10 mouse cellular contexts compared by ENCODE assay signal in the genomic region with DNA sequence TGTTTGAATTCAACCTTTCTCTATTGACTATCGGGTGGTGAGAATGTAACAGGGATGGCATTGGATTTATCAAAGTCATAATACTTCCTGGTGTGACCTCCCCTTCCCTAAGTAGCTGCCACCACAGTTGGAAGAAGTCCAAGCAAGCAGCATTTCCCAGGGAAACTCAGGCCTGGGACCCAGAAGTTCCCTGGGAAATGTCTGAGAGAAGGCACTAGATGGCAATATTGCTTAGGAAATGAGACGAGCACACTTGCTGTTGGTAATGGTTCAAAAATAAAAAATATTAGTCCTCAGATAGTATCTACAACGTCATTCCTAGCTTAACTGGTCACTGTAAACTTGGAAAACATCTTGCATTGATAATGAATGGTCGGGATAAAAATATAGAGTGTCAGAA. TPM values are rescaled to one million over a fixed set of nuclear protein-coding genes. Genes with fewer than 3 reads are reported as not detected.
DNase-seq lines count a peak whose midpoint lies in the region; ATAC-seq and TF ChIP-seq lines count a peak whose summit lies in the region.
"Had no signal": no experiment of that assay in that cellular context is flagged by ENCODE, and none has a peak within 500 bp of the region (broad histone marks: within the 10 kb centered on the region; RNA-seq: fewer than 3 reads in every experiment).

No protein-coding gene starts in this region.

- ATAC-seq in forebrain, postnatal 0 days, result peak; percentile 60
- ATAC-seq in forebrain, embryonic 11.5 days (replicated peaks; ENCODE audit: low FRiP score), result no peak
- no peak for ATAC-seq in liver, embryonic 14.5 days (ENCODE audit: insufficient read depth)
- no peak for ATAC-seq in liver, embryonic 11.5 days (replicated peaks; ENCODE audit: low FRiP score)

- peak; percentile 77 for DNase-seq in forebrain, postnatal 0 days
- DNase-seq in forebrain, embryonic 11.5 days (ENCODE audit: low spot score), result no peak
- no peak for DNase-seq in liver, embryonic 14.5 days (ENCODE audit: low read depth in 3 of 3, low spot score in 3 of 3)
- DNase-seq in liver, embryonic 11.5 days (ENCODE audit: low spot score), result no peak
- DNase-seq in fibroblast of lung, adult 2 months (ENCODE audit: low read depth), result peak; percentile 49
- DNase-seq in retina, postnatal 7 days (ENCODE audit: low read depth, low spot score), result peak; percentile 24
- DNase-seq in ovary, postnatal 36 days (ENCODE audit: low spot score), result no peak
- DNase-seq in spleen, postnatal 10 days (ENCODE audit: low spot score in 2 of 2), result no peak

- H3K4me1 ChIP-seq in forebrain, postnatal 0 days (ENCODE audit: insufficient read depth), result no peaks in the 10 kb centered on the region
- H3K4me1 ChIP-seq in forebrain, embryonic 11.5 days (replicated peaks; ENCODE audit: control insufficient read depth, insufficient read depth, low read length), result no peaks in the 10 kb centered on the region
- H3K4me1 ChIP-seq in liver, embryonic 14.5 days (replicated peaks; ENCODE audit: control insufficient read depth in 2 of 2, insufficient read depth in 2 of 2, low read length in 1 of 2), result peaks cover 0 to 7% of the 10 kb centered on the region in 2 experiments; a peak in 1 of 4 replicates
- no peaks in the 10 kb centered on the region for H3K4me1 ChIP-seq in liver, embryonic 11.5 days (replicated peaks; ENCODE audit: control insufficient read depth, insufficient read depth, low read length)

- no peak overlapping the region for H3K4me3 ChIP-seq in forebrain, postnatal 0 days (ENCODE audit: low read depth, low read length)
- no peak overlapping the region for H3K4me3 ChIP-seq in forebrain, embryonic 11.5 days (ENCODE audit: low read depth, low read length)
- H3K4me3 ChIP-seq in liver, embryonic 14.5 days (ENCODE audit: insufficient read depth in 1 of 2, low read depth in 2 of 2, low read length in 2 of 2), result no peak overlapping the region
- H3K4me3 ChIP-seq in liver, embryonic 11.5 days (ENCODE audit: low read depth, low read length), result no peak overlapping the region
- H3K4me3 ChIP-seq: heart, embryonic 13.5 days had no signal

- H3K4me2 ChIP-seq in forebrain, postnatal 0 days (ENCODE audit: low read depth), result no peak overlapping the region
- no peak overlapping the region for H3K4me2 ChIP-seq in forebrain, embryonic 11.5 days (ENCODE audit: low read depth, low read length, severe bottlenecking)
- no peak overlapping the region for H3K4me2 ChIP-seq in liver, embryonic 14.5 days (ENCODE audit: low read depth)
- no peak overlapping the region for H3K4me2 ChIP-seq in liver, embryonic 11.5 days
- H3K4me2 ChIP-seq: heart, embryonic 13.5 days had no signal

- WGBS in forebrain, postnatal 0 days, result 18% methylated on average over 4 of the region's 4 CpGs
- 42% methylated on average over 4 of the region's 4 CpGs for WGBS in forebrain, embryonic 11.5 days
- WGBS in liver, embryonic 14.5 days (ENCODE audit: insufficient replicate concordance), result 27% methylated on average over 4 of the region's 4 CpGs
- 29% methylated on average over 4 of the region's 4 CpGs for WGBS in liver, embryonic 11.5 days

- no peak overlapping the region for H3K27ac ChIP-seq in forebrain, postnatal 0 days (ENCODE audit: low read depth, low read length)
- no peak overlapping the region for H3K27ac ChIP-seq in forebrain, embryonic 11.5 days (ENCODE audit: low read depth, low read length)
- H3K27ac ChIP-seq in liver, embryonic 14.5 days, result no peak overlapping the region
- H3K27ac ChIP-seq in liver, embryonic 11.5 days (ENCODE audit: low read depth, low read length), result no peak overlapping the region
- H3K27ac ChIP-seq: heart, embryonic 13.5 days; macrophage had no signal

- H3K36me3 ChIP-seq in forebrain, postnatal 0 days (ENCODE audit: insufficient read depth), result no peaks in the 10 kb centered on the region
- no peaks in the 10 kb centered on the region for H3K36me3 ChIP-seq in forebrain, embryonic 11.5 days (ENCODE audit: control insufficient read depth, insufficient read depth, low read length)
- no peaks in the 10 kb centered on the region for H3K36me3 ChIP-seq in liver, embryonic 14.5 days (replicated peaks; ENCODE audit: control insufficient read depth, insufficient read depth, low read depth)
- H3K36me3 ChIP-seq in liver, embryonic 11.5 days (ENCODE audit: control insufficient read depth, insufficient read depth, low read length), result no peaks in the 10 kb centered on the region
- H3K36me3 ChIP-seq: heart, embryonic 13.5 days had no signal

- H3K9me3 ChIP-seq in forebrain, postnatal 0 days (ENCODE audit: low read length), result no peaks in the 10 kb centered on the region
- H3K9me3 ChIP-seq in forebrain, embryonic 11.5 days (ENCODE audit: control insufficient read depth, low read length), result no peaks in the 10 kb centered on the region
- no peaks in the 10 kb centered on the region for H3K9me3 ChIP-seq in liver, embryonic 14.5 days (ENCODE audit: control insufficient read depth, low read length)
- no peaks in the 10 kb centered on the region for H3K9me3 ChIP-seq in liver, embryonic 11.5 days (ENCODE audit: control insufficient read depth, low read length)
- H3K9me3 ChIP-seq: heart, embryonic 13.5 days had no signal

- no peaks in the 10 kb centered on the region for H3K27me3 ChIP-seq in forebrain, postnatal 0 days (ENCODE audit: insufficient read depth, low read length)
- no peaks in the 10 kb centered on the region for H3K27me3 ChIP-seq in forebrain, embryonic 11.5 days (ENCODE audit: control insufficient read depth, insufficient read depth, low read length)
- no peaks in the 10 kb centered on the region for H3K27me3 ChIP-seq in liver, embryonic 14.5 days (ENCODE audit: control insufficient read depth, insufficient read depth, low read length)
- H3K27me3 ChIP-seq in liver, embryonic 11.5 days (replicated peaks; ENCODE audit: control insufficient read depth, insufficient read depth, low read length), result no peaks in the 10 kb centered on the region
- H3K27me3 ChIP-seq: heart, embryonic 13.5 days had no signal

- TF ChIP-seq EP300 in liver, embryonic 14.5 days (IDR thresholded peaks at IDR 0.05; ENCODE audit: low read depth), result no peak

- TF ChIP-seq CTCF in forebrain, postnatal 0 days (IDR thresholded peaks at IDR 0.05; ENCODE audit: low read depth), result peak; percentile 78
- TF ChIP-seq CTCF in liver, embryonic 14.5 days (IDR thresholded peaks at IDR 0.05; ENCODE audit: low read depth), result peak; percentile 23; the same call in 1 of the 2 replicates

- H3K9ac ChIP-seq in forebrain, postnatal 0 days, result no peak overlapping the region
- no peak overlapping the region for H3K9ac ChIP-seq in forebrain, embryonic 11.5 days (ENCODE audit: low read length)
- H3K9ac ChIP-seq in liver, embryonic 14.5 days (replicated peaks), result no peak overlapping the region
- H3K9ac ChIP-seq in liver, embryonic 11.5 days (ENCODE audit: low read depth, low read length), result no peak overlapping the region
- H3K9ac ChIP-seq: heart, embryonic 13.5 days had no signal

RNA-seq across cellular contexts. Expression of gene Spata18, which starts 35.0 kb away (rescaled TPM):
- 1.5 and 2.6 TPM in 2 replicates for total RNA-seq in forebrain, postnatal 0 days (2014; rRNA removed)
- 1.1 and 2.2 TPM in 2 replicates for polyA plus RNA-seq in forebrain, postnatal 0 days (2015; fragmentation: Nextera tagmentation; extraction: Ambion mirVana)
- 0.32 and 0.36 TPM in 2 replicates for polyA plus RNA-seq in forebrain, embryonic 11.5 days (2014; fragmentation: Nextera tagmentation; extraction: Ambion mirVana)
- polyA plus RNA-seq in liver, embryonic 14.5 days (2012; rRNA removed), result not detected in 2 replicates
- polyA plus RNA-seq in liver, embryonic 14.5 days (2014; fragmentation: Nextera tagmentation; extraction: Ambion mirVana), result not detected in 2 replicates
- not detected in 2 replicates for polyA plus RNA-seq in liver, embryonic 11.5 days (2014; fragmentation: Nextera tagmentation; extraction: Ambion mirVana)
- polyA plus RNA-seq: macrophage had no signal

RNA-seq across cellular contexts. Expression of gene Sgcb, which starts 38.6 kb away (rescaled TPM):
- total RNA-seq in forebrain, postnatal 0 days (2014; rRNA removed), result 17.1 and 17.5 TPM in 2 replicates
- 25.3 and 37.8 TPM in 2 replicates for polyA plus RNA-seq in forebrain, postnatal 0 days (2015; fragmentation: Nextera tagmentation; extraction: Ambion mirVana)
- polyA plus RNA-seq in forebrain, embryonic 11.5 days (2014; fragmentation: Nextera tagmentation; extraction: Ambion mirVana), result 19.9 and 20.5 TPM in 2 replicates
- polyA plus RNA-seq in liver, embryonic 14.5 days (2012; rRNA removed), result 0.83 and 1.2 TPM in 2 replicates
- polyA plus RNA-seq in liver, embryonic 14.5 days (2014; fragmentation: Nextera tagmentation; extraction: Ambion mirVana), result 1.8 and 2.2 TPM in 2 replicates
- 8.9 and 9.3 TPM in 2 replicates for polyA plus RNA-seq in liver, embryonic 11.5 days (2014; fragmentation: Nextera tagmentation; extraction: Ambion mirVana)

RNA-seq across cellular contexts. Expression of gene Lrrc66, which starts 53.8 kb away (rescaled TPM):
- total RNA-seq in forebrain, postnatal 0 days (2014; rRNA removed), result 0.14 TPM in 1 of 2 replicates, not detected in the other
- not detected in 2 replicates for polyA plus RNA-seq in forebrain, postnatal 0 days (2015; fragmentation: Nextera tagmentation; extraction: Ambion mirVana)
- not detected in 2 replicates for polyA plus RNA-seq in forebrain, embryonic 11.5 days (2014; fragmentation: Nextera tagmentation; extraction: Ambion mirVana)
- polyA plus RNA-seq in liver, embryonic 14.5 days (2012; rRNA removed), result 0.03 and 0.04 TPM in 2 replicates
- not detected in 2 replicates for polyA plus RNA-seq in liver, embryonic 14.5 days (2014; fragmentation: Nextera tagmentation; extraction: Ambion mirVana)
- polyA plus RNA-seq in liver, embryonic 11.5 days (2014; fragmentation: Nextera tagmentation; extraction: Ambion mirVana), result 0.18 and 0.74 TPM in 2 replicates

Comparison
In these comparisons a context has a peak if more than half of its experiments do, and no peak if none do; other contexts are left out.
1. DNase-seq: peak in forebrain, postnatal 0 days (single experiment), fibroblast of lung, adult 2 months (single experiment) and retina, postnatal 7 days (single experiment); none in forebrain, embryonic 11.5 days (single experiment), liver, embryonic 14.5 days (0 of 3), liver, embryonic 11.5 days (single experiment), ovary, postnatal 36 days (single experiment) and spleen, postnatal 10 days (0 of 2).